Mouse (Mus musculus): ENCODE data around the gene Urb1. TPM values are rescaled to one million over a fixed set of nuclear protein-coding genes. Genes with fewer than 3 reads are reported as not detected.

The Urb1 gene
- polyA plus RNA-seq, 1 experiment, result 6.0 TPM

DNA sequence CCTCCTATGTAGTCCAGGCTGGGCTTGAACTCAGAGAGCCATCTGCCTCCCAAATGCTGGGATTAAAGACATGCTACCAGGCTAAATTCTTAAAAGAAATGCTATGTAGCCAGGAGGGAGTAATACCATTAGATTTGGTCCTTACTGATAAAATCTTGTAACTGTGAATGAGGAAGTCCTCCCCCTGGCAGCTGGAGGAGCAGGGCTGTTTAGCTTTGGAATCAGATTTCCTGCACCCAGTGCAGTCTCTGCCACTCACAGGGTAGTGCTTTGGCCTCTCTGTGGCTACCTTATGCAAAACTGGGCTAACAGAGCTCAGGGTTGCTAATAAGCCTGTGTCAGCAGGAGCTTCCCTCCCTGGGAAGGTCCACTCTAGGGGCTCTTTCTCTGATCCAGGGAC, 15.5 kb downstream of the Urb1 start:
- no peaks in the 10 kb centered on the region for H3K27me3 ChIP-seq (ENCODE audit: control insufficient read depth, insufficient read depth, low read length)
- TF ChIP-seq CTCF (IDR thresholded peaks at IDR 0.05; ENCODE audit: extremely low read depth, insufficient read depth, insufficient read length, insufficient replicate concordance) (no peak), POLR2A (IDR thresholded peaks at IDR 0.05; ENCODE audit: low read depth, low read length) (no peak)
- no peak overlapping the region for H3K27ac ChIP-seq (ENCODE audit: insufficient read depth, low read length)
- H3K4me1 ChIP-seq (ENCODE audit: control insufficient read depth, insufficient read depth, insufficient read length), result no peaks in the 10 kb centered on the region
- H3K36me3 ChIP-seq (ENCODE audit: control insufficient read depth, insufficient read depth, low read length), result peaks cover 38% of the 10 kb centered on the region
- H3K4me3 ChIP-seq (ENCODE audit: extremely low read depth, insufficient read depth, insufficient read length), result no peak overlapping the region
- DNase-seq (ENCODE audit: low read depth in 1 of 2, low spot score in 2 of 2), result no peak

DNA sequence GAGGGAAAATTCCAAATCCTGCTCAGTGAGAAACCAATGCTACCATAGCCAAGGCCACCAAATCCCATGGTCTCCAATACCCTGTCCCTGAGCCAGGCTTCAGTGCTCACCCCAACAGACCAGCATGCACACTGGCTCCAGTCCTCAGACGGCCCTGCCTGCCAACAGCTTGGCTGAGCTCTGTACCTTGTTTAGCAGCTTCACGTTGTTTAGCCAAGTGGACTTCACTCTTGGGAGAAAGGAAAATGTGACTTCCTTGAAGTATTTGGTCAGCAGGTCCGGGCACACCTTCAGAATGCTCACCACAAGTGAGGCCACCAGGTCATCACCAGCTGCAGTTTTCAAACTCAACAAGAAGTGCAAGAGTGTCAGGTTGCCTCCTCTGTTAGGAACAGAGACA, 17.7 kb downstream of the Urb1 start:
- TF ChIP-seq CTCF (IDR thresholded peaks at IDR 0.05; ENCODE audit: extremely low read depth, insufficient read depth, insufficient read length, insufficient replicate concordance), result no peak
- no peak for TF ChIP-seq POLR2A (IDR thresholded peaks at IDR 0.05; ENCODE audit: low read depth, low read length)
- Histone ChIP-seq H3K27ac (ENCODE audit: insufficient read depth, low read length) (no peak overlapping the region), H3K36me3 (ENCODE audit: control insufficient read depth, insufficient read depth, low read length) (peaks cover 35% of the 10 kb centered on the region), H3K27me3 (ENCODE audit: control insufficient read depth, insufficient read depth, low read length) (no peaks in the 10 kb centered on the region), H3K4me3 (ENCODE audit: extremely low read depth, insufficient read depth, insufficient read length) (no peak overlapping the region), H3K4me1 (ENCODE audit: control insufficient read depth, insufficient read depth, insufficient read length) (no peaks in the 10 kb centered on the region)
- DNase-seq (ENCODE audit: low read depth in 1 of 2, low spot score in 2 of 2), result no peak
- WGBS, result 91% methylated on average over 3 of the region's 3 CpGs

DNA sequence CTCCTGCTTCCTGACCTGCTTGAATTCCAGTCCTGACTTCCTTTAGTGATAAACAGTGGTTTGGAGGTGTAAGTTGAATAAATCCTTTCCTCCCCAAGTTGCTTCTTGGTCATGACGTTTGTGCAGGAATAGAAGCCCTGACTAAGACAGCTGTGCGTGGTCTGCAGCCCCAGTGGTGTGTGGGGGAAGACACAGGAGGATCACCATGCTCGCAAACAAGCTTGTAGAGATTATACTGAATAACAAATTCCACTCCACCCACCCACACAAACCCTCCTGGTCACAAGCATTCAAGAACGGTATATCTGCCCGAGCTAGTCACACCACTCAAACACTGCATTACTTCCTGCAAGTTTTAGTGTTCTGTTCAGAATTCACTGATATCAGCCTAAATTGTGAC, 18.1 kb downstream of the Urb1 start:
- H3K36me3 ChIP-seq (ENCODE audit: control insufficient read depth, insufficient read depth, low read length), result peaks cover 38% of the 10 kb centered on the region
- WGBS, result 82% methylated on average over 5 of the region's 5 CpGs

DNA sequence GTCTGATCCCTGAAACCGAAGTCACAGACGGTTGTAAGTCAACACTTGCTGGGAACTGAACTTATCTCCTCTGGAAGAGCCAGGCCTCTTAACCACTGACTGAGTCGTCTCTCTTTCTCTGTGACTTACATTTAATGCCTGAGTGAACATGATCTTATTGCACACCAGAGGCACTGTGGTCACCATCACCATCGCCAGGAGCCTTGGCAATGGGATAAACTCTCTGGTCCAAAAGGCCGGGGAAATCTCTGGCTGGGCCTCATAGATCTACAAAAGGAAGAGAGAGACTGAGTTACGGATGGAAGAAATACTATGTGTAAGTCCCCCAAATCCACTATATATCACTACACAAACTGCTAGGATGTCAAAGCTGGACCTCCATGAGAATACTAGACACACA, 19.3 kb downstream of the Urb1 start:
- Histone ChIP-seq H3K27ac (ENCODE audit: insufficient read depth, low read length) (no peak overlapping the region), H3K27me3 (ENCODE audit: control insufficient read depth, insufficient read depth, low read length) (no peaks in the 10 kb centered on the region), H3K4me1 (ENCODE audit: control insufficient read depth, insufficient read depth, insufficient read length) (no peaks in the 10 kb centered on the region), H3K4me3 (ENCODE audit: extremely low read depth, insufficient read depth, insufficient read length) (no peak overlapping the region), H3K36me3 (ENCODE audit: control insufficient read depth, insufficient read depth, low read length) (peaks cover 38% of the 10 kb centered on the region)
- no peak for DNase-seq (ENCODE audit: low read depth in 1 of 2, low spot score in 2 of 2)
- 93% methylated on average over 6 of the region's 6 CpGs for WGBS
- TF ChIP-seq CTCF (IDR thresholded peaks at IDR 0.05; ENCODE audit: extremely low read depth, insufficient read depth, insufficient read length, insufficient replicate concordance), result no peak
- no peak for TF ChIP-seq POLR2A (IDR thresholded peaks at IDR 0.05; ENCODE audit: low read depth, low read length)

More for the DNA sequence above, 18.1 kb downstream of the Urb1 start:
- Histone ChIP-seq H3K4me1 (ENCODE audit: control insufficient read depth, insufficient read depth, insufficient read length) (no peaks in the 10 kb centered on the region), H3K27ac (ENCODE audit: insufficient read depth, low read length) (no peak overlapping the region), H3K27me3 (ENCODE audit: control insufficient read depth, insufficient read depth, low read length) (no peaks in the 10 kb centered on the region), H3K4me3 (ENCODE audit: extremely low read depth, insufficient read depth, insufficient read length) (no peak overlapping the region)
- no peak for DNase-seq (ENCODE audit: low read depth in 1 of 2, low spot score in 2 of 2)
- TF ChIP-seq CTCF (IDR thresholded peaks at IDR 0.05; ENCODE audit: extremely low read depth, insufficient read depth, insufficient read length, insufficient replicate concordance) (no peak), POLR2A (IDR thresholded peaks at IDR 0.05; ENCODE audit: low read depth, low read length) (no peak)

DNA sequence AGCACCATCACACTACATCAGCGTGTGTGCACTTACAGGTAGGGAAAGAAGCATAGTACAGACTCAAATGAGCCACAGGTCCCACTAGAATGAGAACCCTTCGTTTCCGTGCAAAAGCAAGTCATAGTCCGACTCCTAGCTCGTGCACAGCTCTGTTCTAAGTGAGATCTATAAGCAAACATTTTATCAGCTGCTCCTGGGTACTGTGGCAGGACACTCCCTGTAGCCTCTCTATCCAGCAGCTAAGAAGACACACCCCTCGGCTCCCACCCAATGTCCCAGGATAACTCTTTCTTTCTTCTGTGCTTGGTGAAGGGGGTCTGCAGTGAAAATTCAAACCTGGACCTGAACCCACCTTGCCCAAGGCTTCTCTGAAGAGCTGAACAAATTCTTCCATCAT, 21.6 kb downstream of the Urb1 start:
- Histone ChIP-seq H3K36me3 (ENCODE audit: control insufficient read depth, insufficient read depth, low read length) (peaks cover 40% of the 10 kb centered on the region), H3K4me1 (ENCODE audit: control insufficient read depth, insufficient read depth, insufficient read length) (no peaks in the 10 kb centered on the region), H3K27ac (ENCODE audit: insufficient read depth, low read length) (no peak overlapping the region), H3K4me3 (ENCODE audit: extremely low read depth, insufficient read depth, insufficient read length) (no peak overlapping the region), H3K27me3 (ENCODE audit: control insufficient read depth, insufficient read depth, low read length) (no peaks in the 10 kb centered on the region)
- WGBS, result 94% methylated on average over 6 of the region's 6 CpGs
- TF ChIP-seq POLR2A (IDR thresholded peaks at IDR 0.05; ENCODE audit: low read depth, low read length), result no peak
- no peak for TF ChIP-seq CTCF (IDR thresholded peaks at IDR 0.05; ENCODE audit: extremely low read depth, insufficient read depth, insufficient read length, insufficient replicate concordance)
- no peak for DNase-seq (ENCODE audit: low read depth in 1 of 2, low spot score in 2 of 2)

DNA sequence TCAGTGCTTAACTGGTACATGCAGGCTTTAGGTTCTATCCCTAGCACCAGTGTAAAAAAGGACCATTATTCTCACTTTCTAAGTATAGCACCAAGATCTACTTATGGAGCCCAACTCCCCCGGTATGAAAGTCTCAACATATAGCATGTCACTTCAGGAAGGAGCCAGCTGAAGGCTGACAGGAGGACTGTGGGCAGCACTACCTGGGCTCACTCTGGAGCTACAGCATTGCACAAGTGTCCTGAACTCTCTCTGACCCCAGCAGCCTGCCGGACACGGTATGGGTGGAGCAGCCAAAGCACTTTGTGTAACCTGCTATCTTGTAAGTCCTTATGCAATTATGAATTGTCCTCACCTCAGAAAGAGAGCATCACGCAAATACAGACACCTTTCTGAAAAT, 25.0 kb downstream of the Urb1 start:
- Histone ChIP-seq H3K27ac (ENCODE audit: insufficient read depth, low read length) (no peak overlapping the region), H3K4me3 (ENCODE audit: extremely low read depth, insufficient read depth, insufficient read length) (no peak overlapping the region), H3K4me1 (ENCODE audit: control insufficient read depth, insufficient read depth, insufficient read length) (no peaks in the 10 kb centered on the region), H3K27me3 (ENCODE audit: control insufficient read depth, insufficient read depth, low read length) (no peaks in the 10 kb centered on the region), H3K36me3 (ENCODE audit: control insufficient read depth, insufficient read depth, low read length) (peaks cover 38% of the 10 kb centered on the region)
- DNase-seq (ENCODE audit: low read depth in 1 of 2, low spot score in 2 of 2), result no peak
- WGBS, result 91% methylated on average over 4 of the region's 4 CpGs
- TF ChIP-seq CTCF (IDR thresholded peaks at IDR 0.05; ENCODE audit: extremely low read depth, insufficient read depth, insufficient read length, insufficient replicate concordance) (no peak), POLR2A (IDR thresholded peaks at IDR 0.05; ENCODE audit: low read depth, low read length) (no peak)

DNA sequence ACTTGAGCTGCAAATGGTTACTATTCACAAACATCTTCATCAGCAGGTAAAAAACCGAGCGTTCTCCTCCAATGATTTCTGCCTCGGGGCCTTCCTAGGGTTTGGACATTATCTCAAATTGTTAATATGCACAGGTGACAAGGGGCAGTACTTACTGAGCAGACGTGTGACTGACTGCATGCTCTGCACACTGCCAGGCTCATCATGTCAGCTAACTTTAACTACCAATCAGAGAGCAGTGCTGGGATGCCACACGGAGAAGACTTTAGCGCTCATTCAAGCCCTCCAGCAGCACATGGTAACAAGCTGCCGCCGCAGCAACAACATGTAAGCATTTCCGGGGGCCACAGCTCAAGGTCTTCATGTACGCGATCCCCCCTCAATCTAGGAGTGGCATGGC, 26.9 kb downstream of the Urb1 start:
- Histone ChIP-seq H3K27me3 (ENCODE audit: control insufficient read depth, insufficient read depth, low read length) (no peaks in the 10 kb centered on the region), H3K4me3 (ENCODE audit: extremely low read depth, insufficient read depth, insufficient read length) (no peak overlapping the region), H3K4me1 (ENCODE audit: control insufficient read depth, insufficient read depth, insufficient read length) (no peaks in the 10 kb centered on the region), H3K36me3 (ENCODE audit: control insufficient read depth, insufficient read depth, low read length) (peaks cover 45% of the 10 kb centered on the region), H3K27ac (ENCODE audit: insufficient read depth, low read length) (no peak overlapping the region)
- TF ChIP-seq POLR2A (IDR thresholded peaks at IDR 0.05; ENCODE audit: low read depth, low read length), result no peak
- TF ChIP-seq CTCF (IDR thresholded peaks at IDR 0.05; ENCODE audit: extremely low read depth, insufficient read depth, insufficient read length, insufficient replicate concordance), result no peak
- DNase-seq (ENCODE audit: low read depth in 1 of 2, low spot score in 2 of 2), result no peak
- WGBS, result 92% methylated on average over 11 of the region's 11 CpGs
